Mouse (Mus musculus) limb, embryonic 11.5 days (tissue): Measurements from ENCODE around the gene Frmpd1. TPM values are rescaled to one million over a fixed set of nuclear protein-coding genes. Genes with fewer than 3 reads are reported as not detected.

Source experiments
- ATAC-seq: fragments of 200-750 bp; cut with Nextera tagmentation; 2 replicates; pipeline ENCODE4 v1.8.0; 2017; ENCODE audit warnings: low read depth; ENCODE audit not compliant: insufficient number of reproducible peaks, low FRiP score, low TSS enrichment
- DNase-seq: peaks from one replicate; pipeline ENCODE4 v3.0.0-alpha.2; 2015; ENCODE audit warnings: low spot score
- H3K27ac ChIP-seq: fragments of 300-500 bp; sonication (generic); replicated peaks from 2 replicates; pipeline ENCODE4 v1.5.1; 2014; ENCODE audit warnings: low read depth, mild to moderate bottlenecking, low read length
- H3K27me3 ChIP-seq: fragments of 300-500 bp; sonication (generic); 2 replicates; pipeline ENCODE4 v1.6.1; 2014; ENCODE audit warnings: mild to moderate bottlenecking, low read length, mixed read lengths; ENCODE audit not compliant: control insufficient read depth, insufficient read depth
- H3K36me3 ChIP-seq: fragments of 300-500 bp; sonication (generic); 2 replicates; pipeline ENCODE4 v1.6.1; 2014; ENCODE audit warnings: mild to moderate bottlenecking, low read length, moderate library complexity, mixed read lengths; ENCODE audit not compliant: control insufficient read depth, insufficient read depth
- H3K4me1 ChIP-seq: fragments of 300-500 bp; sonication (generic); 2 replicates; pipeline ENCODE4 v1.6.1; 2014; ENCODE audit warnings: low read length, mixed read lengths; ENCODE audit not compliant: control insufficient read depth, insufficient read depth
- H3K4me2 ChIP-seq: fragments of 300-500 bp; sonication (generic); 2 replicates; pipeline ENCODE4 v1.6.1; 2014; ENCODE audit warnings: low read depth, mild to moderate bottlenecking, moderate library complexity; ENCODE audit not compliant: severe bottlenecking
- H3K4me3 ChIP-seq: fragments of 300-500 bp; sonication (generic); 2 replicates; pipeline ENCODE4 v1.5.1; 2014; ENCODE audit warnings: low read depth, low read length
- H3K9ac ChIP-seq: fragments of 300-500 bp; sonication (generic); 2 replicates; pipeline ENCODE4 v1.6.1; 2014; ENCODE audit warnings: mild to moderate bottlenecking, low read length
- H3K9me3 ChIP-seq: fragments of 300-500 bp; sonication (generic); 2 replicates; pipeline ENCODE4 v1.6.1; 2016; ENCODE audit warnings: low read length; ENCODE audit not compliant: control insufficient read depth
- WGBS: fragments of 180-500 bp; shearing (Covaris S2); extraction: QIAGEN DNeasy Blood & Tissue Kit; methylation state at CpG from one replicate; pipeline ENCODE4 v1.1.7; 2014; 5-methylcytosine and 5-hydroxymethylcytosine counted together
- polyA plus RNA-seq: library from polyadenylated mRNA; unstranded; fragments of >200 nt; fragmentation: Nextera tagmentation; extraction: Ambion mirVana; gene quantifications from 2 replicates; pipeline ENCODE4 v1.2.1, GENCODE M21; 2014

Frmpd1 gene
- polyA plus RNA-seq, 1 experiment from 2014 or later: 0.96 TPM

GRCm38 (mm10) chr4:45251265-45251664 is 66.6 kb downstream of the Frmpd1 start:
- Histone ChIP-seq H3K9ac (no peak overlapping the region), H3K36me3 (no peaks in the 10 kb centered on the region), H3K4me2 (no peak overlapping the region), H3K4me3 (no peak overlapping the region), H3K9me3 (no peaks in the 10 kb centered on the region), H3K4me1 (no peaks in the 10 kb centered on the region), H3K27me3 (no peaks in the 10 kb centered on the region), H3K27ac (no peak overlapping the region)
- 87% methylated on average over 8 of the region's 8 CpGs for WGBS
- DNase-seq (no peak), ATAC-seq (no peak)

- ATAC-seq (no peak), DNase-seq (no peak)
- Histone ChIP-seq H3K4me2 (no peak overlapping the region), H3K27ac (no peak overlapping the region), H3K4me3 (no peak overlapping the region), H3K27me3 (no peaks in the 10 kb centered on the region), H3K4me1 (no peaks in the 10 kb centered on the region), H3K9ac (no peak overlapping the region), H3K9me3 (no peaks in the 10 kb centered on the region), H3K36me3 (no peaks in the 10 kb centered on the region)
- 37% methylated on average over 9 of the region's 9 CpGs for WGBS
Measured at GRCm38 (mm10) chr4:45252861-45253262, 68.2 kb downstream of the Frmpd1 start.

- ATAC-seq (no peak), DNase-seq (no peak)
- Histone ChIP-seq H3K4me1 (no peaks in the 10 kb centered on the region), H3K27ac (no peak overlapping the region), H3K4me3 (no peak overlapping the region), H3K4me2 (no peak overlapping the region), H3K27me3 (no peaks in the 10 kb centered on the region), H3K36me3 (no peaks in the 10 kb centered on the region), H3K9me3 (no peaks in the 10 kb centered on the region), H3K9ac (no peak overlapping the region)
- WGBS: 61% methylated on average over 11 of the region's 11 CpGs
Measured at GRCm38 (mm10) chr4:45253839-45254601, 69.3 kb downstream of the Frmpd1 start.

GRCm38 (mm10) chr4:45259232-45259832 is 74.7 kb downstream of the Frmpd1 start:
- H3K27ac ChIP-seq: no peak overlapping the region
- H3K4me3 ChIP-seq: no peak overlapping the region
- H3K9me3 ChIP-seq: no peaks in the 10 kb centered on the region
- DNase-seq (no peak), ATAC-seq (no peak)
- no peaks in the 10 kb centered on the region for H3K36me3 ChIP-seq
- 68% methylated on average over 4 of the region's 4 CpGs for WGBS
- no peak overlapping the region for H3K4me2 ChIP-seq
- no peak overlapping the region for H3K9ac ChIP-seq
- H3K4me1 ChIP-seq: no peaks in the 10 kb centered on the region
- H3K27me3 ChIP-seq: no peaks in the 10 kb centered on the region

GRCm38 (mm10) chr4:45261551-45261950 is 76.9 kb downstream of the Frmpd1 start:
- H3K4me1 ChIP-seq: no peaks in the 10 kb centered on the region
- no peaks in the 10 kb centered on the region for H3K9me3 ChIP-seq
- H3K27me3 ChIP-seq: no peaks in the 10 kb centered on the region
- no peak for DNase-seq
- H3K9ac ChIP-seq: no peak overlapping the region
- H3K36me3 ChIP-seq: no peaks in the 10 kb centered on the region
- no peak overlapping the region for H3K27ac ChIP-seq
- 88% methylated on average over 4 of the region's 4 CpGs for WGBS
- H3K4me2 ChIP-seq: no peak overlapping the region
- no peak for ATAC-seq
- H3K4me3 ChIP-seq: no peak overlapping the region

GRCm38 (mm10) chr4:45267883-45268282 is 83.2 kb downstream of the Frmpd1 start:
- Histone ChIP-seq H3K4me2 (no peak overlapping the region), H3K4me1 (no peaks in the 10 kb centered on the region), H3K9ac (no peak overlapping the region), H3K27ac (no peak overlapping the region), H3K36me3 (no peaks in the 10 kb centered on the region), H3K9me3 (no peaks in the 10 kb centered on the region), H3K4me3 (no peak overlapping the region), H3K27me3 (no peaks in the 10 kb centered on the region)
- DNase-seq (no peak), ATAC-seq (no peak)
- 65% methylated on average over 3 of the region's 3 CpGs for WGBS

GRCm38 (mm10) chr4:45271041-45271452 is 86.4 kb downstream of the Frmpd1 start:
- Histone ChIP-seq H3K4me1 (no peaks in the 10 kb centered on the region), H3K9ac (no peak overlapping the region), H3K27ac (no peak overlapping the region), H3K4me3 (no peak overlapping the region), H3K27me3 (no peaks in the 10 kb centered on the region), H3K4me2 (no peak overlapping the region), H3K36me3 (no peaks in the 10 kb centered on the region), H3K9me3 (no peaks in the 10 kb centered on the region)
- WGBS: 90% methylated on average over 10 of the region's 10 CpGs
- DNase-seq: no peak
- ATAC-seq: no peak

GRCm38 (mm10) chr4:45275770-45276169 is 91.1 kb downstream of the Frmpd1 start:
- no peak for ATAC-seq
- WGBS: 82% methylated on average over 8 of the region's 8 CpGs

More at GRCm38 (mm10) chr4:45275770-45276169, 91.1 kb downstream of the Frmpd1 start:
- Histone ChIP-seq H3K27ac (no peak overlapping the region), H3K27me3 (no peaks in the 10 kb centered on the region), H3K4me1 (no peaks in the 10 kb centered on the region), H3K9ac (no peak overlapping the region), H3K9me3 (no peaks in the 10 kb centered on the region), H3K4me2 (no peak overlapping the region), H3K36me3 (no peaks in the 10 kb centered on the region), H3K4me3 (no peak overlapping the region)
- no peak for DNase-seq
